Mouse (Mus musculus) left cerebral cortex, adult 18-20 months (tissue): Measurements from ENCODE around the gene Cnot9. TPM values are rescaled to one million over a fixed set of nuclear protein-coding genes. Genes with fewer than 3 reads are reported as not detected.

ENCODE experiments used
- total RNA-seq, 2 experiments: library from RNA; stranded (reverse); gene quantifications; 2 replicates each; pipeline ENCODE4 v1.2.3; 2021

The Cnot9 gene
- total RNA-seq, 2 experiments from 2014 or later = 25.7 to 26.5 TPM

Other genes starting within 250 kb of the Cnot9 start
- gene Gpbar1, start 227.5 kb upstream of the Cnot9 start, total RNA-seq = not detected
- 100 to 1,000 TPM; 141 to 150 TPM for gene Aamp, start 221.3 kb upstream of the Cnot9 start, total RNA-seq
- gene Pnkd, start 221.1 kb upstream of the Cnot9 start, total RNA-seq = 100 to 1,000 TPM; 179 TPM
- gene Tmbim1, start 200.4 kb upstream of the Cnot9 start, total RNA-seq = 10 to 100 TPM; 19.1 to 24.1 TPM
- 1 to 10 TPM in 1 of 2 experiments, under 1 TPM in 1; 0.82 to 1.5 TPM for gene Catip, start 143.9 kb upstream of the Cnot9 start, total RNA-seq
- gene Slc11a1, start 130.9 kb upstream of the Cnot9 start, total RNA-seq = 1 to 10 TPM; 3.8 to 5.5 TPM
- 10 to 100 TPM; 26.1 to 26.4 TPM for gene Ctdsp1, start 114.5 kb upstream of the Cnot9 start, total RNA-seq
- gene Vil1, start 96.7 kb upstream of the Cnot9 start, total RNA-seq = 1 to 10 TPM in 1 of 2 experiments, under 1 TPM in 1; 0.79 to 1.6 TPM
- 10 to 100 TPM; 11.5 to 12.7 TPM for gene Plcd4, start 36.8 kb downstream of the Cnot9 start, total RNA-seq
- gene Usp37, start 38.2 kb downstream of the Cnot9 start, total RNA-seq = 10 to 100 TPM; 24.3 to 25.3 TPM
- gene Zfp142, start 82.2 kb downstream of the Cnot9 start, total RNA-seq = 10 to 100 TPM; 31.5 to 32.9 TPM
- 10 to 100 TPM; 23.2 to 25.2 TPM for gene Bcs1l, start 82.2 kb downstream of the Cnot9 start, total RNA-seq
- 10 to 100 TPM; 59.9 to 64.2 TPM for gene Rnf25, start 95.3 kb downstream of the Cnot9 start, total RNA-seq
- gene Stk36, start 95.4 kb downstream of the Cnot9 start, total RNA-seq = 1 to 10 TPM; 5.7 to 5.9 TPM
- gene Ttll4, start 155.7 kb downstream of the Cnot9 start, total RNA-seq = 10 to 100 TPM; 18.3 to 22.7 TPM
- gene Cyp27a1, start 207.5 kb downstream of the Cnot9 start, total RNA-seq = 1 to 10 TPM; 4.2 to 4.8 TPM
- under 1 TPM; 0.12 to 0.51 TPM for gene Prkag3, start 243.2 kb downstream of the Cnot9 start, total RNA-seq